Mouse (Mus musculus): ENCODE data around the gene Tcf20. TPM values are rescaled to one million over a fixed set of nuclear protein-coding genes. Genes with fewer than 3 reads are reported as not detected.

Gene Tcf20
- total and polyA plus RNA-seq, 3 experiments: 34.7 to 92.0 (median 91.8) TPM

GRCm38 (mm10) chr15:83010990-83011664, 23.5 kb upstream of the Tcf20 start:
- Histone ChIP-seq H3K9me3 (replicated peaks; ENCODE audit: insufficient read depth, low read length) (no peaks in the 10 kb centered on the region), H3K36me3 (ENCODE audit: control insufficient read depth in 1 of 2, insufficient read depth in 2 of 2, low read length in 2 of 2) (peaks cover 0 to 9% of the 10 kb centered on the region in 2 experiments; a peak in 2 of 4 replicates), H3K27me3 (ENCODE audit: control insufficient read depth in 1 of 2, insufficient read depth in 2 of 2, low read length in 2 of 2) (no peaks in the 10 kb centered on the region), H3K4me1 (ENCODE audit: control insufficient read depth in 1 of 2, insufficient read depth in 2 of 2, low read length in 2 of 2) (peaks cover 3 to 34% of the 10 kb centered on the region in 2 experiments), H3K9ac (ENCODE audit: control insufficient read depth, low read depth, low read length, poor library complexity, severe bottlenecking) (no peak overlapping the region), H3K27ac (ENCODE audit: control insufficient read depth, low read depth, low read length) (no peak overlapping the region), H3K79me2 (ENCODE audit: control insufficient read depth, insufficient read depth, low read length, poor library complexity) (no peaks in the 10 kb centered on the region), H3K4me3 (ENCODE audit: control insufficient read depth in 1 of 2, insufficient read depth in 1 of 2, low read depth in 2 of 2, low read length in 2 of 2) (no peak overlapping the region)
- TF ChIP-seq MYB (IDR thresholded peaks at IDR 0.05; ENCODE audit: low read depth, low read length) (no peak), USF1 (IDR thresholded peaks at IDR 0.05; ENCODE audit: low read depth, low read length) (no peak), SIN3A (IDR thresholded peaks at IDR 0.05; ENCODE audit: low read length) (no peak)
- peak; percentile 40 for DNase-seq (ENCODE audit: low read depth, low spot score)

DNA sequence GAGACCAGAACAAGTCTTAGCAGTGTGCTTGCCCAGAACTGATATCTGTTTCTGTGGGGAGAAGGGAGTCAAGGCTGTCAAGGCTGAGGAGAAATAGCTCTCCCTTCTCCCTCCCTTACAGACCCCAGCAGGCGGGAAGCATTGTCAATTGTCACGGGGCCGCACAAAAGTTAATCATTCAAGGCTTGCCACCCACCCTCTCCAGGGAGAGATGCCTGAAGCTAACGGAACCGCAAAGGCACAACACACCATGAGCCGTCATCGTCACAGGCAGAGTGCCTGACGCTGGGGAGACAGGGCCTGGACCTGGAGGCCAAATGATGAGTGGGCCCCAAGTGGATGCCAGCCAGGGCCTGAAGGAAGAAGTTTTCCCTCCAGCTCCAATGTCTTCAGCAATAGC, 22.8 kb upstream of the Tcf20 start:
- Histone ChIP-seq H3K36me3 (ENCODE audit: control insufficient read depth in 1 of 2, insufficient read depth in 2 of 2, low read length in 2 of 2) (peaks cover 0 to 9% of the 10 kb centered on the region in 2 experiments; a peak in 2 of 4 replicates), H3K27me3 (ENCODE audit: control insufficient read depth in 1 of 2, insufficient read depth in 2 of 2, low read length in 2 of 2) (no peaks in the 10 kb centered on the region), H3K4me1 (ENCODE audit: control insufficient read depth in 1 of 2, insufficient read depth in 2 of 2, low read length in 2 of 2) (peaks cover 3 to 34% of the 10 kb centered on the region in 2 experiments), H3K79me2 (ENCODE audit: control insufficient read depth, insufficient read depth, low read length, poor library complexity) (no peaks in the 10 kb centered on the region), H3K9me3 (replicated peaks; ENCODE audit: insufficient read depth, low read length) (no peaks in the 10 kb centered on the region), H3K27ac (ENCODE audit: control insufficient read depth, low read depth, low read length) (no peak overlapping the region), H3K9ac (ENCODE audit: control insufficient read depth, low read depth, low read length, poor library complexity, severe bottlenecking) (no peak overlapping the region), H3K4me3 (ENCODE audit: control insufficient read depth in 1 of 2, insufficient read depth in 1 of 2, low read depth in 2 of 2, low read length in 2 of 2) (no peak overlapping the region)
- no peak for DNase-seq (ENCODE audit: low read depth, low spot score)
- TF ChIP-seq ETS1 (IDR thresholded peaks at IDR 0.05; ENCODE audit: low read depth, low read length) (no peak), EP300 (IDR thresholded peaks at IDR 0.05; ENCODE audit: low read depth in 1 of 2, low read length in 2 of 2) (no peak), GATA1 (IDR thresholded peaks at IDR 0.05; ENCODE audit: low read depth, low read length) (no peak), ELF1 (IDR thresholded peaks at IDR 0.05; ENCODE audit: low read depth, low read length) (no peak), POLR2AphosphoS2 (IDR thresholded peaks at IDR 0.05; ENCODE audit: low read length) (no peak), HCFC1 (IDR thresholded peaks at IDR 0.05; ENCODE audit: low read depth, low read length) (no peak), POLR2A (IDR thresholded peaks at IDR 0.05; ENCODE audit: control insufficient read depth in 1 of 2, insufficient read depth in 1 of 2, low read depth in 1 of 2, low read length in 2 of 2, poor library complexity in 1 of 2) (no peak), MYC (IDR thresholded peaks at IDR 0.05; ENCODE audit: low read depth, low read length) (no peak), CHD2 (IDR thresholded peaks at IDR 0.05; ENCODE audit: low read length) (no peak), GABPA (IDR thresholded peaks at IDR 0.05; ENCODE audit: low read depth, low read length) (no peak), MEF2A (IDR thresholded peaks at IDR 0.05; ENCODE audit: extremely low read depth, insufficient replicate concordance, low read depth, low read length, poor library complexity, severe bottlenecking) (no peak), NELFE (IDR thresholded peaks at IDR 0.05; ENCODE audit: low read depth, low read length) (no peak), RCOR1 (IDR thresholded peaks at IDR 0.05; ENCODE audit: low read depth, low read length) (no peak), NRF1 (IDR thresholded peaks at IDR 0.05; ENCODE audit: insufficient read depth, low read depth, low read length, poor library complexity, severe bottlenecking) (no peak), ZKSCAN1 (IDR thresholded peaks at IDR 0.05; ENCODE audit: low read depth, low read length) (no peak), MAX (IDR thresholded peaks at IDR 0.05; ENCODE audit: low read length) (no peak)

Data from MEL (cell line).